Mouse (Mus musculus): ENCODE data around the gene Rilpl1. TPM values are rescaled to one million over a fixed set of nuclear protein-coding genes. Genes with fewer than 3 reads are reported as not detected.

Gene Rilpl1
- polyA plus RNA-seq, 1 experiment, result 9.5 TPM

DNA sequence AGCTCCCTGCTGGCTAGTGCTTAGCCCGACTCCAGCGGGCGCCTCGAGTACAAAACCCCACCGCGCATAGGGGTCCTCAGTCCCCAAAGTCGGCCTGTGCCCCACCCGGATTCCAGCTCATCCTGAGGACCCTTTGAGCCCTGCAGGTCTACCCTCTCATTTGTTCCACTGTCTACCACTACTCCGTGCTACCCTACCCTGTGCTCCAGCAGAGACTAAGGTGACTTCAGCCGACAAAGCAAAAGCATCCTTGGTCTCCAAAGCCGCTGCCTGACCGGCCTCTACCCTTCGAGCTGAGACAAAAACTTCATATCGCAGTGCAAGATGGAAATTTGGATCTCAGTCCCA is 366 bp upstream of the Rilpl1 start:
- H3K27me3 ChIP-seq (ENCODE audit: control insufficient read depth, insufficient read depth, low read length), result no peaks in the 10 kb centered on the region
- TF ChIP-seq CTCF (IDR thresholded peaks at IDR 0.05; ENCODE audit: borderline replicate concordance, control insufficient read depth, extremely low read depth, insufficient read depth, low read length, poor library complexity) (no peak; the same call in 1 of the 2 replicates), POLR2A (IDR thresholded peaks at IDR 0.05; ENCODE audit: control insufficient read depth, extremely low read depth, insufficient read depth, low read length, poor library complexity) (no peak)
- H3K36me3 ChIP-seq (ENCODE audit: control insufficient read depth, insufficient read depth, low read length), result no peaks in the 10 kb centered on the region
- peaks cover 18% of the 10 kb centered on the region for H3K4me1 ChIP-seq (replicated peaks; ENCODE audit: control insufficient read depth, insufficient read depth, low read length)
- no peak overlapping the region for H3K27ac ChIP-seq (ENCODE audit: control insufficient read depth, insufficient read depth, low read length)
- whole genome bisulfite sequencing, result 27% methylated on average over 14 of the region's 14 CpGs
- H3K4me3 ChIP-seq (ENCODE audit: control insufficient read depth, insufficient read depth, low read length), result peak overlapping the region; percentile 68
- no peak for DNase-seq

DNA sequence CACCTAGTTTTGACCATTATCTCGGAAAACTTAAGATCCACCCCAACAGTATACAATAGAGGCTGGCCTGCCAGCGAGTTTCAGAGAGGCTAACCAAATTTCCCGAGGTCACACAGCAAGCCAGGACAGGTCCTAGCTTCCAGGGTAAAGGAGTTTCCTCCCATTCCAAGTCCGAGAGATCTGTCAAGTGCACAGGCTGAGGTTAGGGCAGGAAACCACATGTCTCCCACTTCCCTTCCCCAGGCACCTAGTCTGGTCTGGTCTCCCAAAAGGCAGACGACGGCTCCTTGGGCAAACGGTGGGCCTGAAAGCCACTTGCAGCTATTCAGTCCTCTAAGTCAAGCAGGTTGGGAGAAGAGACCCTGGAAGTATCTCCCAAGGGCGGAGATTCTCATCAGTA is 1.5 kb downstream of the Rilpl1 start:
- Histone ChIP-seq H3K4me3 (ENCODE audit: control insufficient read depth, insufficient read depth, low read length) (no peak overlapping the region), H3K27me3 (ENCODE audit: control insufficient read depth, insufficient read depth, low read length) (no peaks in the 10 kb centered on the region), H3K4me1 (replicated peaks; ENCODE audit: control insufficient read depth, insufficient read depth, low read length) (peaks cover 18% of the 10 kb centered on the region), H3K36me3 (ENCODE audit: control insufficient read depth, insufficient read depth, low read length) (no peaks in the 10 kb centered on the region), H3K27ac (ENCODE audit: control insufficient read depth, insufficient read depth, low read length) (no peak overlapping the region)
- 19% methylated on average over 8 of the region's 8 CpGs for WGBS
- TF ChIP-seq CTCF (IDR thresholded peaks at IDR 0.05; ENCODE audit: borderline replicate concordance, control insufficient read depth, extremely low read depth, insufficient read depth, low read length, poor library complexity) (no peak), POLR2A (IDR thresholded peaks at IDR 0.05; ENCODE audit: control insufficient read depth, extremely low read depth, insufficient read depth, low read length, poor library complexity) (no peak)
- no peak for DNase-seq

GRCm38 (mm10) chr5:124529191-124529651 is 2.0 kb downstream of the Rilpl1 start:
- Histone ChIP-seq H3K4me1 (replicated peaks; ENCODE audit: control insufficient read depth, insufficient read depth, low read length) (peaks cover 18% of the 10 kb centered on the region), H3K36me3 (ENCODE audit: control insufficient read depth, insufficient read depth, low read length) (no peaks in the 10 kb centered on the region), H3K4me3 (ENCODE audit: control insufficient read depth, insufficient read depth, low read length) (no peak overlapping the region), H3K27me3 (ENCODE audit: control insufficient read depth, insufficient read depth, low read length) (no peaks in the 10 kb centered on the region), H3K27ac (ENCODE audit: control insufficient read depth, insufficient read depth, low read length) (no peak overlapping the region)
- no peak for TF ChIP-seq POLR2A (IDR thresholded peaks at IDR 0.05; ENCODE audit: control insufficient read depth, extremely low read depth, insufficient read depth, low read length, poor library complexity)
- no peak for TF ChIP-seq CTCF (IDR thresholded peaks at IDR 0.05; ENCODE audit: borderline replicate concordance, control insufficient read depth, extremely low read depth, insufficient read depth, low read length, poor library complexity)
- 74% methylated on average over 8 of the region's 8 CpGs for WGBS
- no peak for DNase-seq

- H3K27me3 ChIP-seq (ENCODE audit: control insufficient read depth, insufficient read depth, low read length), result no peaks in the 10 kb centered on the region
- no peak overlapping the region for H3K4me3 ChIP-seq (ENCODE audit: control insufficient read depth, insufficient read depth, low read length)
- no peaks in the 10 kb centered on the region for H3K36me3 ChIP-seq (ENCODE audit: control insufficient read depth, insufficient read depth, low read length)
- WGBS, result 88% methylated on average over 9 of the region's 9 CpGs
- H3K27ac ChIP-seq (ENCODE audit: control insufficient read depth, insufficient read depth, low read length), result no peak overlapping the region
- no peak for TF ChIP-seq POLR2A (IDR thresholded peaks at IDR 0.05; ENCODE audit: control insufficient read depth, extremely low read depth, insufficient read depth, low read length, poor library complexity)
- no peak for TF ChIP-seq CTCF (IDR thresholded peaks at IDR 0.05; ENCODE audit: borderline replicate concordance, control insufficient read depth, extremely low read depth, insufficient read depth, low read length, poor library complexity)
- H3K4me1 ChIP-seq (replicated peaks; ENCODE audit: control insufficient read depth, insufficient read depth, low read length), result peaks cover 18% of the 10 kb centered on the region
- no peak for DNase-seq
Observed at GRCm38 (mm10) chr5:124528791-124529190, 2.4 kb downstream of the Rilpl1 start.

DNA sequence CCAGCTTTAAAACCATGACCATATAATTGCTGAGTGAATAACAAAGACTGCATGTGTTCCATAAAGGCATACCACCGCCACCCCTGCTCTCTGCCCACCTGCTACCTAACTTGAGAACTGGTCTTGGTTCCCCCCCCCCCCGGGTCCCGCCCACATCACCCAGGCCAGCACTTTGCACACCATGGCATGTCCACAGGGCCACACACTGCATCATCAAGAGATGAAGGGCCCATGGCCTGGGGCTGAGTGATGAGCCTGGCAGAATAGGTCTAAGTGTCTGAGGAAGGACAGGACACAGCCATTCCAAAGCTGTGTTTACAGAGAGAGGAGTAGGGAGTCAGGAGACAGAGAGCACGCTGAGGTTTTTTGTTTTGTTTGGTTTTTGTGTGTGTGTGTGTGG is 2.8 kb downstream of the Rilpl1 start:
- 93% methylated on average over 4 of the region's 4 CpGs for WGBS
- TF ChIP-seq POLR2A (IDR thresholded peaks at IDR 0.05; ENCODE audit: control insufficient read depth, extremely low read depth, insufficient read depth, low read length, poor library complexity), result no peak
- no peak for TF ChIP-seq CTCF (IDR thresholded peaks at IDR 0.05; ENCODE audit: borderline replicate concordance, control insufficient read depth, extremely low read depth, insufficient read depth, low read length, poor library complexity)
- no peaks in the 10 kb centered on the region for H3K27me3 ChIP-seq (ENCODE audit: control insufficient read depth, insufficient read depth, low read length)
- H3K4me1 ChIP-seq (replicated peaks; ENCODE audit: control insufficient read depth, insufficient read depth, low read length), result peaks cover 18% of the 10 kb centered on the region
- no peak overlapping the region for H3K27ac ChIP-seq (ENCODE audit: control insufficient read depth, insufficient read depth, low read length)
- no peaks in the 10 kb centered on the region for H3K36me3 ChIP-seq (ENCODE audit: control insufficient read depth, insufficient read depth, low read length)
- no peak overlapping the region for H3K4me3 ChIP-seq (ENCODE audit: control insufficient read depth, insufficient read depth, low read length)
- no peak for DNase-seq

GRCm38 (mm10) chr5:124524943-124525342 is 6.2 kb downstream of the Rilpl1 start:
- Histone ChIP-seq H3K36me3 (ENCODE audit: control insufficient read depth, insufficient read depth, low read length) (no peaks in the 10 kb centered on the region), H3K4me3 (ENCODE audit: control insufficient read depth, insufficient read depth, low read length) (no peak overlapping the region), H3K4me1 (replicated peaks; ENCODE audit: control insufficient read depth, insufficient read depth, low read length) (peaks cover 4% of the 10 kb centered on the region), H3K27me3 (ENCODE audit: control insufficient read depth, insufficient read depth, low read length) (no peaks in the 10 kb centered on the region), H3K27ac (ENCODE audit: control insufficient read depth, insufficient read depth, low read length) (no peak overlapping the region)
- DNase-seq, result no peak
- no peak for TF ChIP-seq POLR2A (IDR thresholded peaks at IDR 0.05; ENCODE audit: control insufficient read depth, extremely low read depth, insufficient read depth, low read length, poor library complexity)
- TF ChIP-seq CTCF (IDR thresholded peaks at IDR 0.05; ENCODE audit: borderline replicate concordance, control insufficient read depth, extremely low read depth, insufficient read depth, low read length, poor library complexity), result no peak
- 46% methylated on average over 5 of the region's 5 CpGs for WGBS

DNA sequence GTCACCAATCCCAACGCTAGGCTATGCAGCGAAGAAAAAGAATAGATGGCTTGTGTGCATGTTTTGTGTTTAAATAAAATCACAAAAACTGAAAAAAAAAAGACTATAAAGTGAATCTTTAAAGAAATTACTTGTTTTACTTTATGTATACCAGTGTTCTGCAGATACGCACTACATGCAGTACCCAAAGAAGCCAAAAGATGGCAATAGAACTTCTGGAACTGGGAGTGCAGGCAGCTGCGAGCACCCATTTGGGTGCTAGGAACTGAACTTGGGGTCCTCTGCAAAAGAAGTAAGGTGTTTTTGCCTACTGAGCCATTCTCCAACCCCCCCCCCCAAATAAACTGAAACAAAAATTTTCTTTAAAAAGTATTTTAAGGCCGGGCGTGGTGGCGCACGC is 8.2 kb downstream of the Rilpl1 start:
- no peaks in the 10 kb centered on the region for H3K4me1 ChIP-seq (replicated peaks; ENCODE audit: control insufficient read depth, insufficient read depth, low read length)
- no peak for DNase-seq
- WGBS, result 99% methylated on average over 8 of the region's 8 CpGs
- no peaks in the 10 kb centered on the region for H3K27me3 ChIP-seq (ENCODE audit: control insufficient read depth, insufficient read depth, low read length)
- H3K27ac ChIP-seq (ENCODE audit: control insufficient read depth, insufficient read depth, low read length), result no peak overlapping the region
- TF ChIP-seq CTCF (IDR thresholded peaks at IDR 0.05; ENCODE audit: borderline replicate concordance, control insufficient read depth, extremely low read depth, insufficient read depth, low read length, poor library complexity) (no peak), POLR2A (IDR thresholded peaks at IDR 0.05; ENCODE audit: control insufficient read depth, extremely low read depth, insufficient read depth, low read length, poor library complexity) (no peak)
- no peak overlapping the region for H3K4me3 ChIP-seq (ENCODE audit: control insufficient read depth, insufficient read depth, low read length)
- H3K36me3 ChIP-seq (ENCODE audit: control insufficient read depth, insufficient read depth, low read length), result no peaks in the 10 kb centered on the region

Measured in thymus, adult 2 months (tissue).